Mouse (Mus musculus) liver, embryonic 15.5 days (tissue): ENCODE results near the gene Slc35f5. TPM values are rescaled to one million over a fixed set of nuclear protein-coding genes. Genes with fewer than 3 reads are reported as not detected.

Experiments
- polyA plus RNA-seq: library from polyadenylated mRNA; unstranded; fragments of >200 nt; fragmentation: Nextera tagmentation; extraction: Ambion mirVana; gene quantifications from 2 replicates; pipeline ENCODE4 v1.2.1, GENCODE M21; 2015

The Slc35f5 gene
- polyA plus RNA-seq, 1 experiment from 2014 or later = 28.7 TPM

Other genes with a start within 250 kb of the Slc35f5 start
- 127 and 133 TPM in 2 replicates for gene Actr3, start 124.9 kb upstream of the Slc35f5 start, polyA plus RNA-seq
- 3.2 and 3.5 TPM in 2 replicates for gene Gpr39, start 116.4 kb downstream of the Slc35f5 start, polyA plus RNA-seq